Mouse (Mus musculus) forebrain, embryonic 11.5 days (tissue): ENCODE measurements around the gene Disp2. TPM values are rescaled to one million over a fixed set of nuclear protein-coding genes. Genes with fewer than 3 reads are reported as not detected.
A peak's percentile ranks its signal among the peaks of the same experiment; 100 is the strongest.

ENCODE experiments used
- ATAC-seq: fragments of 200-750 bp; cut with Nextera tagmentation; replicated peaks from 2 replicates; pipeline ENCODE4 v1.8.0; 2017; ENCODE audit warnings: moderate TSS enrichment; ENCODE audit not compliant: low FRiP score
- DNase-seq: peaks from one replicate; pipeline ENCODE4 v3.0.0-alpha.2; 2017; ENCODE audit warnings: low spot score
- H3K27ac ChIP-seq: fragments of 300-500 bp; sonication (generic); 2 replicates; pipeline ENCODE4 v1.5.1; 2014; ENCODE audit warnings: low read depth, low read length
- H3K27me3 ChIP-seq: fragments of 300-500 bp; sonication (generic); 2 replicates; pipeline ENCODE4 v1.6.1; 2014; ENCODE audit warnings: mild to moderate bottlenecking, low read length, mixed read lengths; ENCODE audit not compliant: control insufficient read depth, insufficient read depth
- H3K36me3 ChIP-seq: fragments of 300-500 bp; sonication (generic); 2 replicates; pipeline ENCODE4 v1.6.1; 2014; ENCODE audit warnings: mild to moderate bottlenecking, low read length, moderate library complexity, mixed read lengths; ENCODE audit not compliant: control insufficient read depth, insufficient read depth
- H3K4me1 ChIP-seq: fragments of 300-500 bp; sonication (generic); replicated peaks from 2 replicates; pipeline ENCODE4 v1.6.1; 2014; ENCODE audit warnings: low read length, mixed read lengths; ENCODE audit not compliant: control insufficient read depth, insufficient read depth
- H3K4me2 ChIP-seq: fragments of 300-500 bp; sonication (generic); 2 replicates; pipeline ENCODE4 v1.6.1; 2014; ENCODE audit warnings: low read depth, mild to moderate bottlenecking, low read length, moderate library complexity, mixed read lengths; ENCODE audit not compliant: severe bottlenecking
- H3K4me3 ChIP-seq: fragments of 300-500 bp; sonication (generic); 2 replicates; pipeline ENCODE4 v1.5.1; 2014; ENCODE audit warnings: low read depth, low read length
- H3K9ac ChIP-seq: fragments of 300-500 bp; sonication (generic); 2 replicates; pipeline ENCODE4 v1.6.1; 2014; ENCODE audit warnings: low read length
- H3K9me3 ChIP-seq: fragments of 300-500 bp; sonication (generic); 2 replicates; pipeline ENCODE4 v1.6.1; 2016; ENCODE audit warnings: low read length, mixed read lengths; ENCODE audit not compliant: control insufficient read depth
- WGBS: fragments of 180-500 bp; shearing (Covaris S2); extraction: QIAGEN DNeasy Blood & Tissue Kit; methylation state at CpG from one replicate; pipeline ENCODE4 v1.1.7; 2014; 5-methylcytosine and 5-hydroxymethylcytosine counted together
- polyA plus RNA-seq: library from polyadenylated mRNA; unstranded; fragments of >200 nt; fragmentation: Nextera tagmentation; extraction: Ambion mirVana; gene quantifications from 2 replicates; pipeline ENCODE4 v1.2.1, GENCODE M21; 2014

Disp2 gene
- polyA plus RNA-seq, 1 experiment from 2014 or later: 5.9 TPM

- no peaks in the 10 kb centered on the region for H3K9me3 ChIP-seq
- H3K27me3 ChIP-seq: peaks cover 2% of the 10 kb centered on the region; the same call in 1 of the 2 replicates
- DNase-seq (no peak), ATAC-seq (no peak)
- H3K27ac ChIP-seq: no peak overlapping the region
- H3K4me3 ChIP-seq: no peak overlapping the region
- H3K4me2 ChIP-seq: no peak overlapping the region
- WGBS: 62% methylated on average over 3 of the region's 4 CpGs
- H3K36me3 ChIP-seq: no peaks in the 10 kb centered on the region
- H3K4me1 ChIP-seq: no peaks in the 10 kb centered on the region; the same call in 1 of the 2 replicates
- H3K9ac ChIP-seq: no peak overlapping the region
These were observed 3.7 kb upstream of the Disp2 start for GRCm38 (mm10) chr2:118775846-118776245.

- Histone ChIP-seq H3K27me3 (peaks cover 2% of the 10 kb centered on the region; the same call in 1 of the 2 replicates), H3K36me3 (no peaks in the 10 kb centered on the region), H3K9ac (no peak overlapping the region), H3K4me1 (no peaks in the 10 kb centered on the region; the same call in 1 of the 2 replicates), H3K9me3 (no peaks in the 10 kb centered on the region), H3K4me3 (no peak overlapping the region), H3K27ac (no peak overlapping the region), H3K4me2 (no peak overlapping the region)
- 91% methylated on average over 2 of the region's 2 CpGs for WGBS
- no peak for ATAC-seq
- no peak for DNase-seq
These were observed 3.2 kb upstream of the Disp2 start for GRCm38 (mm10) chr2:118776295-118776694.

GRCm38 (mm10) chr2:118778418-118778817 is 1.1 kb upstream of the Disp2 start:
- no peaks in the 10 kb centered on the region for H3K36me3 ChIP-seq
- no peaks in the 10 kb centered on the region for H3K9me3 ChIP-seq
- peaks cover 2% of the 10 kb centered on the region; the same call in 1 of the 2 replicates for H3K27me3 ChIP-seq
- H3K4me3 ChIP-seq: no peak overlapping the region
- H3K27ac ChIP-seq: no peak overlapping the region
- 77% methylated on average over 4 of the region's 4 CpGs for WGBS
- H3K4me2 ChIP-seq: no peak overlapping the region
- no peak overlapping the region for H3K9ac ChIP-seq
- no peak for DNase-seq
- ATAC-seq: no peak
- H3K4me1 ChIP-seq: no peaks in the 10 kb centered on the region; the same call in 1 of the 2 replicates

GRCm38 (mm10) chr2:118779065-118779464 is 454 bp upstream of the Disp2 start:
- ATAC-seq (peak; percentile 52), DNase-seq (no peak)
- H3K9me3 ChIP-seq: no peaks in the 10 kb centered on the region
- H3K36me3 ChIP-seq: no peaks in the 10 kb centered on the region
- peak overlapping the region; percentile 66 for H3K4me2 ChIP-seq
- peak overlapping the region; percentile 51 for H3K9ac ChIP-seq
- peaks cover 2% of the 10 kb centered on the region; the same call in 1 of the 2 replicates for H3K27me3 ChIP-seq
- 6% methylated on average over 10 of the region's 10 CpGs for WGBS
- no peaks in the 10 kb centered on the region; the same call in 1 of the 2 replicates for H3K4me1 ChIP-seq
- H3K4me3 ChIP-seq: peak overlapping the region; percentile 29
- no peak overlapping the region for H3K27ac ChIP-seq

GRCm38 (mm10) chr2:118781115-118781514 is 1.6 kb downstream of the Disp2 start:
- H3K4me2 ChIP-seq: no peak overlapping the region
- no peak overlapping the region for H3K9ac ChIP-seq

GRCm38 (mm10) chr2:118782303-118782702 is 2.8 kb downstream of the Disp2 start:
- no peak overlapping the region for H3K4me2 ChIP-seq
- H3K9me3 ChIP-seq: no peaks in the 10 kb centered on the region
- no peak overlapping the region for H3K27ac ChIP-seq
- DNase-seq (no peak), ATAC-seq (no peak)
- H3K36me3 ChIP-seq: no peaks in the 10 kb centered on the region
- H3K9ac ChIP-seq: no peak overlapping the region
- peaks cover 2% of the 10 kb centered on the region; the same call in 1 of the 2 replicates for H3K27me3 ChIP-seq
- H3K4me3 ChIP-seq: no peak overlapping the region
- no peaks in the 10 kb centered on the region; the same call in 1 of the 2 replicates for H3K4me1 ChIP-seq
- 79% methylated on average over 4 of the region's 4 CpGs for WGBS

More at GRCm38 (mm10) chr2:118781115-118781514, 1.6 kb downstream of the Disp2 start:
- DNase-seq: no peak
- Histone ChIP-seq H3K4me3 (no peak overlapping the region), H3K27ac (no peak overlapping the region), H3K36me3 (no peaks in the 10 kb centered on the region), H3K27me3 (peaks cover 2% of the 10 kb centered on the region; the same call in 1 of the 2 replicates), H3K4me1 (no peaks in the 10 kb centered on the region; the same call in 1 of the 2 replicates), H3K9me3 (no peaks in the 10 kb centered on the region)
- 37% methylated on average over 1 of the region's 1 CpGs for WGBS
- no peak for ATAC-seq

- peaks cover 2% of the 10 kb centered on the region; the same call in 1 of the 2 replicates for H3K27me3 ChIP-seq
- H3K9ac ChIP-seq: no peak overlapping the region
- H3K4me1 ChIP-seq: no peaks in the 10 kb centered on the region; the same call in 1 of the 2 replicates
- no peaks in the 10 kb centered on the region for H3K9me3 ChIP-seq
- no peak overlapping the region for H3K4me2 ChIP-seq
- no peak overlapping the region for H3K4me3 ChIP-seq
- H3K27ac ChIP-seq: no peak overlapping the region
- DNase-seq: no peak
- ATAC-seq: no peak
- no peaks in the 10 kb centered on the region for H3K36me3 ChIP-seq
- 58% methylated on average over 5 of the region's 5 CpGs for WGBS
These were observed 3.6 kb downstream of the Disp2 start for GRCm38 (mm10) chr2:118783093-118783492.

- DNase-seq (no peak), ATAC-seq (no peak)
- no peaks in the 10 kb centered on the region for H3K36me3 ChIP-seq
- H3K4me2 ChIP-seq: no peak overlapping the region
- H3K4me3 ChIP-seq: no peak overlapping the region
- H3K9me3 ChIP-seq: no peaks in the 10 kb centered on the region
- WGBS: 90% methylated on average over 7 of the region's 7 CpGs
- H3K4me1 ChIP-seq: no peaks in the 10 kb centered on the region; the same call in 1 of the 2 replicates
- H3K27me3 ChIP-seq: peaks cover 2% of the 10 kb centered on the region; the same call in 1 of the 2 replicates
- no peak overlapping the region for H3K27ac ChIP-seq
- H3K9ac ChIP-seq: no peak overlapping the region
These were observed 4.1 kb downstream of the Disp2 start for GRCm38 (mm10) chr2:118783663-118784062.

GRCm38 (mm10) chr2:118786525-118786924 is 7.0 kb downstream of the Disp2 start:
- 94% methylated on average over 5 of the region's 5 CpGs for WGBS

More at GRCm38 (mm10) chr2:118786525-118786924, 7.0 kb downstream of the Disp2 start:
- Histone ChIP-seq H3K9me3 (no peaks in the 10 kb centered on the region), H3K9ac (no peak overlapping the region), H3K27me3 (no peaks in the 10 kb centered on the region; the same call in 1 of the 2 replicates), H3K4me1 (0 out of 2 replicates have a peak, but pooled peaks cover 4% of the 10 kb centered on the region), H3K27ac (no peak overlapping the region), H3K4me2 (no peak overlapping the region), H3K4me3 (no peak overlapping the region), H3K36me3 (no peaks in the 10 kb centered on the region)
- DNase-seq (no peak), ATAC-seq (no peak)
